Mouse (Mus musculus): ENCODE measurements at regions not wholly inside any gene's neighbourhood (a gene's known extent, or its start where the extent isn't known, plus 50 kb on each side); places are given as distances from the start of the nearest gene placed in this dataset.

DNA sequence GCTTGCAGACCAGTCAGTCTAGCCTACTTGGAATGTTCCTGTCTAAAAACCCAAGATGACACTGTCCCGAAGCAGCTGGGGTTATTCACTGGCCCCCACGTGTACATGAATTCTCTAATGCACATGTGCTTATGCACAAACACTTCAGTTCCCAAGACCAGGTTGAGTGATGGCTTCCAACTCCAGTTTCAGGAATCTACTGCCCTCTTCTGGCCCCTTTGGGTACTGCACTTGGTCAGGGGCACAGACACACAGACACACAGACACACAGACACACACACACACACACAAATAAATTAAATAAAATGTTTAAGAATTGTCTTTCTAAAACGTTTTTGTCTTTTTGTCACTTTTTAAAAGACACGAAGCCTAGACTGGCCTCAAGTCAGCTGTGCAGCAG, 87.5 kb upstream of the Map4k3 start:
- no peak for TF ChIP-seq CTCF (IDR thresholded peaks at IDR 0.05; ENCODE audit: low read depth, low read length)
- no peak for TF ChIP-seq GATA2 (IDR thresholded peaks at IDR 0.05; ENCODE audit: borderline replicate concordance, low read depth, low read length)
- no peak for TF ChIP-seq TAL1 (conservative IDR thresholded peaks at IDR 0.05; ENCODE audit: low read depth, low read length)
- no peak for TF ChIP-seq GATA1 (IDR thresholded peaks at IDR 0.05; ENCODE audit: borderline replicate concordance, low read length)
- no peak for TF ChIP-seq POLR2AphosphoS5 (IDR thresholded peaks at IDR 0.05; ENCODE audit: insufficient replicate concordance, low read depth, low read length)
